Mouse (Mus musculus) embryonic fibroblast, embryonic 13.5 days (primary cell): Measurements from ENCODE around the gene Gcnt2.

Source experiments
- CTCF ChIP-seq: IDR thresholded peaks from 2 replicates; pipeline ENCODE4 v1.5.1; 2011; ENCODE audit warnings: mild to moderate bottlenecking, control low read depth, low read length, moderate library complexity, borderline replicate concordance; ENCODE audit not compliant: insufficient read depth
- POLR2A ChIP-seq: IDR thresholded peaks from 2 replicates; pipeline ENCODE4 v1.6.1; 2011; ENCODE audit warnings: low read depth, mild to moderate bottlenecking, control low read depth, low read length, moderate library complexity

GRCm38 (mm10) chr13:41000140-41000925, 140.8 kb downstream of the Gcnt2 start:
- TF ChIP-seq CTCF: no peak
- TF ChIP-seq POLR2A: peak; percentile 41; the same call in 1 of the 2 replicates
